Mouse (Mus musculus): Measurements from ENCODE around the gene Sorl1.

- TF ChIP-seq E2F4 (IDR thresholded peaks at IDR 0.05; ENCODE audit: insufficient replicate concordance, low read depth, low read length), result no peak
- TF ChIP-seq POLR2A (IDR thresholded peaks at IDR 0.05; ENCODE audit: low read depth, low read length), result no peak
- TF ChIP-seq EP300 (IDR thresholded peaks at IDR 0.05; ENCODE audit: low read length), result no peak
- no peak for TF ChIP-seq ZKSCAN1 (IDR thresholded peaks at IDR 0.05; ENCODE audit: borderline replicate concordance, low read depth, low read length)
- peak; percentile 79 for TF ChIP-seq JUND (conservative IDR thresholded peaks at IDR 0.05; ENCODE audit: low read depth, low read length)
- TF ChIP-seq MAZ (IDR thresholded peaks at IDR 0.05; ENCODE audit: low read depth, low read length), result no peak
- no peak for TF ChIP-seq RCOR1 (conservative IDR thresholded peaks at IDR 0.05; ENCODE audit: low read depth, low read length)
- TF ChIP-seq KAT2A (IDR thresholded peaks at IDR 0.05; ENCODE audit: insufficient replicate concordance, low read length), result no peak
- no peak for TF ChIP-seq SMC3 (IDR thresholded peaks at IDR 0.05; ENCODE audit: low read depth, low read length)
- no peak for TF ChIP-seq CTCF (conservative IDR thresholded peaks at IDR 0.05 in 1 of 2, IDR thresholded peaks at IDR 0.05 in 1 of 2; ENCODE audit: low read depth in 2 of 2, low read length in 2 of 2)
- TF ChIP-seq ETS1 (conservative IDR thresholded peaks at IDR 0.05; ENCODE audit: low read depth, low read length), result no peak
- TF ChIP-seq MXI1 (IDR thresholded peaks at IDR 0.05; ENCODE audit: low read depth, low read length), result no peak
Observed at GRCm38 (mm10) chr9:42069471-42069870, 54.6 kb downstream of the Sorl1 start.

Measured in CH12.LX (cell line).